Mouse (Mus musculus): ENCODE measurements around the gene Tef. TPM values are rescaled to one million over a fixed set of nuclear protein-coding genes. Genes with fewer than 3 reads are reported as not detected.

Tef gene
- 10 to 100 TPM; 51.7 to 74.0 TPM for total RNA-seq (2021)

DNA sequence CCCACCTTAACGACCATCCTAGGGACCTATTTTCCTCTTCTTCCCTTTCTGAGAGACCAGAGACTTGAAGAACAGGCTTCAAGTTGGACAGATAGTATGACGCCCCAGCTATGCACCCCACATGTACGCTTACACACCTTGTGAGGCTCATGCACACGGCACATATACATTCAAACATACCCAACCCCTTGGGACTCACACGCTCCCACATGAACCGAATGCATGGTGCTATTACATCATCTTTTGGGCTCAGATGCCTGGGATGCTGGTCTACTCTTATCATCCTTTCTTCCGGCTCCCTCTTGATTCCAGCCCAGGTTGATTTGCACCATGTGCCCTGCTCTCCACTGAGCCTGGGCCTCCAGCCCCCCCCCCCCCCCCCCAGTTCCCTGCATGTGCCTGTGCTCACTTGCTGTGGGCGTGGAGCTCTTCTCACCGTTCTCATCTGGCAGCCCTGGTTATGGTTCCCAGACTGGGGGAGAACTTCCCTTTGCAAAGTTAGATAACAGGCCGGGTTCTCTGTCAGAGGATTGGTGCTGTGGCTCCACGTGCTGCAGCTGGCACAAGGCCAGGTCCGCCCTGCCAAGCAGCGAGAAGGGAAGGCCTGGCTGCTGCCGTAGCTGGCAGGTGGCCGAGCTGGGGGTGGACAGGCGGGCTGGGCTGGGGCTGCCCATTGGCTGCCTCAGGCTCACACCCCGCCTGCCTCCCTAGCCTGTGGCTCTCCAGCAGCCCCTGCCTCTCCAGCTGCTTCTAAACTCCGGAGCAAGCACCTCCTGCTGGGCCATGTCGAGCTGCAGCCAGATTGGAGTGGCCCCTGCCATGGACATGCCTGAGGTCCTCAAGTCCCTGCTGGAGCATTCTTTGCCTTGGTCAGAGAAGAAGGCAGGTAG lies at the start of gene Tef:
Gene Tef, plus strand, starts transcription at position 421 of the 890 bp plus-strand sequence.
- DNase-seq = peak; percentile 100
- intact Hi-C loops (cut with DNase I) = loop anchor here (2.0 kb wide), 1 partner anchor 57 kb away; the partner anchor contains the start of genes Rangap1 and Zc3h7b

DNA sequence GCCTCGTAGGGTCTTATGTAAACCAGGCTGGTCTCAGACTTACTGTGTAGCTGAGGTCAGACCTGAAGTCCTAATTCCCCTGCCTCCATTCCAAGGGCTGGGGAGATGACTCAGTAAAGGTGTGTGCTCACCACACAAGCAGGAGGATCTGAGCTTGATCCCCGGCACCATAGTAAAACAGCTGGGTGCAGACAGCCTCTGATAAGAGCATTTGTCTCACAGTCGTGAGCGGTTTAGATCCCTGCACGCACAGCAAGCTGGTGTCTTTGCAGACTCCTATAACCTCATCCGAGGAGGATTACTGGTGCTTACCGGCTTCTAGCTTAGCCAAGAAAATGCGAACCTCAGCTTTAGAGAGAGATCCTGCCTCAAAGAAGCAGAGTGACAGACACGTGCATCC lies 48.6 kb upstream of the Tef start:
- intact Hi-C loops (cut with DNase I) = no loop called here
- DNase-seq = no peak

- intact Hi-C loops (cut with DNase I) = no loop called here
- DNase-seq = no peak
These were observed 43.5 kb upstream of the Tef start for GRCm38 (mm10) chr15:81758701-81759100.

- intact Hi-C loops (cut with DNase I) = no loop called here
- no peak for DNase-seq
These were observed 42.7 kb upstream of the Tef start for GRCm38 (mm10) chr15:81759542-81759941.

- intact Hi-C loops (cut with DNase I) = no loop called here
- DNase-seq = no peak
These were observed 41.7 kb upstream of the Tef start for GRCm38 (mm10) chr15:81760361-81761079.

DNA sequence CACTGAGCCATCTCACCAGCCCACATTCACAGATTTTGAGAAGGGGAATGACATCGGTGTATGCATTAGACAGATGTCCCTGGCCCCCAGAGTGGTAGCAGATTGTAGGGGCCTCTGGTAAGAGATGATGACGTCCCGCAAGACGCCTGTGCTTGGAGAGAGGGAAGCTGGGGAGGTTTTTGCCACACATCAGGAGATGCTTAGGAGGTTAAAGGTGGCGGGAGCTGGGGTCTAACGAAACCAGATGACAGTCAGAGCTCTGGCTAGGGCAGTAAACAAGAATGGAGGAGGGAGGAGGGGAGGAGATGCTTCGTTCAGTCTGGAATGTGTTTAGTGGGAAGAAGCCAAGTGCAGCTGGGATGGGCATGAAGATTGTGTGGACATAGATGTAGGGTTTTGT lies 40.8 kb upstream of the Tef start:
- no peak for DNase-seq
- intact Hi-C loops (cut with DNase I) = no loop called here

DNA sequence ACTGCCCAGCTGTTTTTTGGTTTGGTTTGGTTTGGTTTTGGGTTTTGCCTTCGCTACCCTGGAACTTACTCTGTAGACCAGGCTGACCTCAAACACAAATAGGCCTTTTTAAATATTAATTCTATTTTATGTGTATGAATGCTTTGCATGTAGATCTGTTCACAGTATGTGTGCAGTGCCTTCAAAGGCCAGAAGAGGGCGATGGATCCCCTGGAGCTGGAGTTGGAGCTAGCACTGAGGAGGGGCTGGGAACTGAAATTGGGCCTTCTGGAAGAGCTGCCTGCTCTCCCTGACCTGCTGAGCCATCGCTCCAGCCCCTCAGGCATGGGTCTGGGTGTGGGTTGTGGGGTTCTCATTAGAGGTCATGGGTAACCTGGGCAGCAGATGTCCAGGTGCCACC lies 40.3 kb upstream of the Tef start:
- intact Hi-C loops (cut with DNase I) = no loop called here

DNA sequence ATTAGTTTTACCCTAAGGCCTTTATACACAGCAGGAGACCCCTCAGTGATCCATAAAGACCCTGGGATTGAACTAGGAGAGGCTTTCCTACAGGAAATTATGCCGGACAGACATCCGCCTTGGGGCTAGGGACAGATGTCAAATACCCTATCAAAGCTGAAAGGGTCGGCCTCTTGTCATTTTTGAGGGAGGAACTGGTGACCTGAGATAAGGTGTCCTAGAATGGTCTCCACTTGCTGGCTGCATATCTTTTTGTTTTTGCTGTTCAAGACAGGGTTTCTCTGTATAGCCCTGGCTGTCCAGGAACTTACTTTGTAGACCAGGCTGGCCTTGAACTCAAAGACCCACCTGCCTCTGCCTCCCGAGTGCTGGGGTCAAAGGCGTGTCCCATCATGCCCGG lies 37.6 kb upstream of the Tef start:
- intact Hi-C loops (cut with DNase I) = no loop called here
- DNase-seq = no peak

More for the DNA sequence above, 40.3 kb upstream of the Tef start:
- DNase-seq = no peak

DNA sequence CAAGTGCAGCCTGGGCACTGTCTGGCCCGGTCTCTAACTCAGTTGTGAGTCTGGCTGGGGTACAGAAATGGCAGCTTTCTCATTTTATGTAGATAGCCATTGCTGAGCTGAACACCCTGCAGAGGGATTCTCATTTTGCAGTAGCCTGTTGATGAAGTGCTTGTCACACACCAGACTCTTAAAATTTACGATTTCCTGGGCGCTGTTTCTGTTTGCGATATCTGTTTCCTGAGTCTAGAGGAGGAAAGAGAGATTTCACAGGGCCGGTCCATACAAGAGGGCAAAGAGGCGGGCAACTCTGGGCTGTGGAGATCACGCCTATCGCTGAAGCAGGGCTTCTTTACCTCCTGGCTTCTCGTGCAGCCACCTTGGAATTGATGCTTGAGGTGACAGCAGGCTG lies 36.6 kb upstream of the Tef start:
- DNase-seq = no peak
- intact Hi-C loops (cut with DNase I) = no loop called here

DNA sequence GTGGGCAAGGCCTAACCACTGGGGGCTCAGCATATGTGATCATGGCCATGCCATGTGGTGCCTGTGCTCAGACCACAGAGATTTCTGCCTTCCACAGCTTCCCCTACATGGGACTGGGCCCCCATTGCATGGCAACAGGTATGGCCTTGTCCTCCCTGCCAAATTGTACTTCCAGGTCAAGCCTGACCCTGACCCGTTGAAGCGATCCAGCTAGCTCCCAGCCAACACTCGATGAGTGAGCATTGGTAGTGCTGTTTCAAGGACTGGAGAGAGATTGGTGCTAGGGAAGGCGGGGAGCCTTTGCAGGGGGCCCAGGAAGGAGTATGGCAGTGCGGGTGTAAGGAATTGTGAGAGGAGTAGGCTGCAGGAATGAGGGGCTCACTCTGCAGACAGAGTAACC lies 35.8 kb upstream of the Tef start:
- no peak for DNase-seq
- intact Hi-C loops (cut with DNase I) = no loop called here

DNA sequence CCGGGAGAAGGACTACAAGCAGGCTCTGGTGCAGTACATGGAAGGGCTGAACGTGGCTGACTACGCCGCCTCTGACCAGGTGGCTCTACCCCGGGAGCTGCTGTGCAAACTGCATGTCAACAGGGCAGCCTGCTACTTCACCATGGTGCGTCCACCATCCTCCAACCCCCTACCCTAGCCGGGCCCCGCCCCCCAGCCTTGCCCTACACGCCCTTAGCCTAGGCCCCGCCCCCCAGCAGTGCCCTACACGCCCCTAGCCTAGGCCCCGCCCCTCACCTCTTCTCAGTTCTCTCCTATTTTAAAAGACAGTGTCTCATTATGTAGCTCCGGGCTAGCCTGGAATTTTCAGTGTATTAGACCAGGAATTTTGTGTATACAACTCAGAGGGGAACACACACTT lies 33.2 kb upstream of the Tef start:
- no peak for DNase-seq
- intact Hi-C loops (cut with DNase I) = no loop called here

- DNase-seq = peak; percentile 39 to 40
These were observed 29.6 kb upstream of the Tef start for GRCm38 (mm10) chr15:81772431-81773120.

DNA sequence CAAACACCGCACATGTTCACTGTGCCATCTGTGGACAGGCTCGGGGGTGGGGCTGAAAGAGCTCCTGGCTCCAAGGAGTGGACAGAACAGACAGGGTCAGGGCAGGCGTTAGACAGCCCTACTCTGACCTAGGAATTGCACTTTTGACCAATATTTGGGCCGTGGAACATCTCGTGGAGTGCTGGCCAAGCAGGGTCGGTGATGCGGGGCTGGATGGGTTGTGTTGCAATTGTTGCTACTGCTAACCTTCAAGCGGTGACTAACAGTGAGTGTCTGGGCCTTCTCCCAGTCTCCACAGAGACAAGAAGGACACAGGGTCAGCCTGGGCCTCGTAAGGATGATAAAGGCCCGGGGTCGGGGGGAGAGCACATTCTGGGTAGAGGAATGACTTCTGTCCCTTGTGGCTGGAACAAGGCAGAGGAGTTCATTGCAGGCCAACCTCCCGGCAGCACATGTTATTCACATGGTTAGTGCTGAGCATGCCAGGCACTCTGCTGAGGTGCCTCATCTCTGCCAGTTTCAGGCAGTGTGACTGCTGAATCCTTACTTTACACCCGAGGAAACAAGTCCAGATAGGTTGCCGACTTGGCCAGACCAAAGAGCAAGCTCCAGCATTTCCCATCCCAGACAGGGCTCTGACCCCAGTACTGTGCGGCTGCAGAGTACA lies 27.6 kb upstream of the Tef start:
- intact Hi-C loops (cut with DNase I) = no loop called here

More at GRCm38 (mm10) chr15:81772431-81773120, 29.6 kb upstream of the Tef start:
- intact Hi-C loops (cut with DNase I) = no loop called here

DNA sequence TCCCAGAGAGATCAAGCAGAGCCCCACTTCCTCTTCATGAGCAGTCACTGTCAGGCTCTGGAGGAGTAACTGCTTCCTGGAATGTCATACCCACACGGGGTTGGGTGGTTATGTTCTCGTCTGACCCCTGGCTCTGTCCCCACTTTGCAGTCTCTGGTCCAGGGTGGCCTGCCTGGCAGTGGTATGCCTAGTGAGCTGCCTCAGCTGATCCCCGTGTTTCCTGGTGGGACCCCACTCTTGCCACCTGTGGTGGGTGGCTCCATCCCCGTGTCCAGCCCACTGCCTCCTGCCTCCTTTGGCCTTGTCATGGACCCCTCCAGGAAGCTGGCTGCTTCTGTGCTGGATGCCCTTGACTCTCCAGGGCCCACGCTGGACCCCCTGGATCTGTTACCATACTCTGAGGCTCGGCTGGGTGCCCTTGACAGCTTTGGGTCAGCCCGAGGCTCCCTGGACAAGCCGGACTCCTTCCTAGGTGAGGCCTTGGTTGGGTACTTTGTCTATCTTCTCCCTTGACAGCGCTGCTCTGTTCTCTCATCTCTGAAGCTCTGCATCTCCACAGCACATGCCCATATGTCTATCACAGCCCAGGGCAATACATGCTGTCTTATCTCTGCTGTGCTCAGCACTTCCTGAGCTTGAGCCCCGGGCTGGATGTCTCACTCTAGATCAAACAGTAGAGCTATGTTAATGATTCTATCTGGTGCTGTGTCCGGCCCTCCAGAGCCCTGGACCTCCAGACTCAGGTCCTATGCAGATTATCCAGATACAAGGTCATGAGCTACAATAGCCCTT lies 25.4 kb upstream of the Tef start:
- DNase-seq = no peak
- intact Hi-C loops (cut with DNase I) = no loop called here

More for the DNA sequence above, 27.6 kb upstream of the Tef start:
- peak; percentile 71 to 77 for DNase-seq

DNA sequence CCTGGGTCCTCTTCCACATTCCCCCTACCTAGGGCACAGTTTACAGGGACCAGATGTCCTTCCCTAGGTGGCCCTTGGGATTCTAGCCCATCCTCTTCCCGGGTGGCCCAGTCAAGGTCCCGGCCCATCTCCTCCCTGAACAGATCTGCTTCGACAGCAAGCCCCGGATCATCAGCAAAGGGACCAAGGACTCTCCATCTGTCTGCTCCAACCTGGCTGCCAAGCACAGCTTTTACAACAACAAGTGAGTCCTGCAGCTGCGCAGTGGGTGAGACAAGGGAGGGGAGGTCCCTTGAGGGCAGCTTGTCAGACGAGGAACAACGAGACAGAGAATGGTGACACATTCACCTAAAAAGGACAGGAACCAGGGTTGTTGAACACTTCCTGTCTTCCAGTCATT lies 20.4 kb upstream of the Tef start:
- no peak for DNase-seq
- intact Hi-C loops (cut with DNase I) = no loop called here

DNA sequence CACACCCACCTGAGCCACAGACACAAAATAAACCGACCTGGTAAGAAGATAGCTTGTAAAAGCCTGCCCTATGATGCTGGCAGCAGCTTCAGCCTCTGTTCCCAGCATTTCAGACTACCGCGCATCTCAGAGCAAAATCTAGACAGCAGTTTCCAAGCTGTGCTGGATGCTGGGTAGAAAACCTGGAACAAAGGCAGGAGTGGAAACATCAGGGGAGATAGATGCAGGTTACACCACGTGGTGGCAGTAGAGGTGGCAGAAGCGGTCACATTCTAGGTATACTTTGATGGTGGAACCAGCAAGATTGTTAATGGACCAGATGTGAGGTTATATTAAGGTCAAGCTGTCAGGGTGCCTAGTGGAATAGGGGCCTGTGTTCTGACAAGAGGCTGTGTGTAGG lies 17.5 kb upstream of the Tef start:
- intact Hi-C loops (cut with DNase I) = no loop called here
- DNase-seq = no peak

DNA sequence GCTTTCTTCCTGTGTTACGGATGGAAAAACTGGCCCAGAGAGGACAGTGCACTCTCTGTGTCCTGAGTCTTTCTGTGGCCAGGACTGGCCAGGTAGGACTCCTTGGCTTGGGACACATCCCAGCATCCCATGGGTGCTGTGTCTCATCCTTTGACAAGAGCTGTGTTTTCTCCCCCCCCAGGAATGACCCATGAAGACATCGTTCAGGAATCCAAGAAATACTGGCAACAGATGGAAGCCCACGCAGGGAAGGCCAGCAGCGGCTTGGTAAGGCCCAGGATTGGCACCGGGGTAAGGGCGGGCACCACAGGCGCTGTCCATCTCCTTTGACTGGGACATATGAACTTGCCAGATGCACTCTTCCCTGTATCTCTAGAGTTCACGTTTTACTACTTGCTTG lies 16.5 kb upstream of the Tef start:
- DNase-seq = no peak
- intact Hi-C loops (cut with DNase I) = no loop called here

DNA sequence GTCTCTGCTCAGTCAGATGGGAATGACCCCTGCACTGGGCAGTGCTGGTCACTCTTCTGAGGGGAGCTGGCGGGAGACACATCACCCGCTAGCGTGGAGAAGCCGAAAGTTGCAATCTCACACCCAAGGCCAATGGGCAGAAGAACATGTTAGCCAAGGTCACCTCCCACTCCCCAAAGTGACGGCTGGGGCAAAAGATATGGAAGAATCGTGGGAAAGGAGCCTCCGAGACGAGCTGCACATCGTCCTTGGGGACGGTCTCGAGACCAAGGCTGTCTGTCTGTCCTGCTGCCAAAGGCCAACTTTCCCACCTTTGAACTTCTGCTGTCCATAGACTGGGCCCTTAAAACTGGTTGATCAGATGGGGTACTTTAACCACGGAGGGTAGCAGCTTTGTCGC lies 14.7 kb upstream of the Tef start:
- no peak for DNase-seq
- intact Hi-C loops (cut with DNase I) = no loop called here

DNA sequence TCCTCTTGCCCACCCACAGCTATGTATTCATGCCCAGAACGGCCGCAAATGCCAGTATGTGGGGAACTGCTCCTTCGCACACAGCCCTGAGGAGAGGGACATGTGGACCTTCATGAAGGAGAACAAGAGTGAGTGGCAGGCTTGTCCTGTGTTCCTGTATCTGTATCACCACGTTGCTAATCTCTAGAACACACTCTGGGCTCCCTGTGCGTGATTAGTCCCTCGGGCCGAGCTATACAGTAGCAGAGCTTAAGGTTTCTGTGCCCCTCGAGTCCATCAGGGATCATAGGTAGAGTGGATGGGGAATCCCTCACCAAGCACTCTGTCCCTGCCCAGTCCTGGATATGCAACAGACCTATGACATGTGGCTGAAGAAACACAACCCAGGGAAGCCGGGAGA lies 9.8 kb upstream of the Tef start:
- no peak for DNase-seq
- intact Hi-C loops (cut with DNase I) = no loop called here

GRCm38 (mm10) chr15:81796228-81796627 lies 6.0 kb upstream of the Tef start:
- intact Hi-C loops (cut with DNase I) = no loop called here

More at GRCm38 (mm10) chr15:81796228-81796627, 6.0 kb upstream of the Tef start:
- DNase-seq = peak; percentile 51 to 52
